Mouse (Mus musculus) embryonic facial prominence, embryonic 12.5 days (tissue): ENCODE measurements around the gene Maml2. TPM values are rescaled to one million over a fixed set of nuclear protein-coding genes. Genes with fewer than 3 reads are reported as not detected.

ENCODE experiments used
- ATAC-seq: fragments of 200-750 bp; cut with Nextera tagmentation; 2 replicates; pipeline ENCODE4 v1.8.0; 2017; ENCODE audit not compliant: insufficient number of reproducible peaks, insufficient read depth, low FRiP score, low TSS enrichment
- H3K27ac ChIP-seq: fragments of 300-500 bp; sonication (generic); 2 replicates; pipeline ENCODE4 v1.5.1; 2016; ENCODE audit warnings: mild to moderate bottlenecking
- H3K27me3 ChIP-seq: fragments of 300-500 bp; sonication (generic); 2 replicates; pipeline ENCODE4 v1.6.1; 2016; ENCODE audit warnings: mild to moderate bottlenecking, moderate library complexity
- H3K36me3 ChIP-seq: fragments of 300-500 bp; sonication (generic); 2 replicates; pipeline ENCODE4 v1.6.1; 2016; ENCODE audit warnings: mild to moderate bottlenecking
- H3K4me1 ChIP-seq: fragments of 300-500 bp; sonication (generic); 2 replicates; pipeline ENCODE4 v1.6.1; 2016
- H3K4me2 ChIP-seq: fragments of 300-500 bp; sonication (generic); replicated peaks from 2 replicates; pipeline ENCODE4 v1.6.1; 2016; ENCODE audit warnings: mild to moderate bottlenecking, moderate library complexity
- H3K4me3 ChIP-seq: fragments of 300-500 bp; sonication (generic); 2 replicates; pipeline ENCODE4 v1.5.1; 2016; ENCODE audit warnings: mild to moderate bottlenecking
- H3K9ac ChIP-seq: fragments of 300-500 bp; sonication (generic); 2 replicates; pipeline ENCODE4 v1.6.1; 2016; ENCODE audit warnings: mild to moderate bottlenecking, moderate library complexity
- H3K9me3 ChIP-seq: fragments of 300-500 bp; sonication (generic); 2 replicates; pipeline ENCODE4 v1.6.1; 2016; ENCODE audit warnings: mild to moderate bottlenecking, moderate library complexity
- WGBS: fragments of 180-500 bp; shearing (Covaris S2); methylation state at CpG from one replicate; pipeline ENCODE4 v1.1.7; 2016; 5-methylcytosine and 5-hydroxymethylcytosine counted together
- polyA plus RNA-seq: library from polyadenylated mRNA; unstranded; fragments of >200 nt; fragmentation: Nextera tagmentation; extraction: Ambion mirVana; gene quantifications from 2 replicates; pipeline ENCODE4 v1.2.1, GENCODE M21; 2016

The Maml2 gene
- polyA plus RNA-seq, 1 experiment from 2014 or later = 13.6 TPM

GRCm38 (mm10) chr9:13479275-13479674 is 181.5 kb downstream of the Maml2 start:
- no peak for ATAC-seq
- Histone ChIP-seq H3K4me1 (peaks cover 28% of the 10 kb centered on the region), H3K36me3 (no peaks in the 10 kb centered on the region), H3K4me3 (no peak overlapping the region), H3K9ac (no peak overlapping the region), H3K27ac (0 out of 2 replicates have a peak overlapping the region, but pooled peaks have one; percentile 2), H3K4me2 (no peak overlapping the region), H3K27me3 (no peaks in the 10 kb centered on the region), H3K9me3 (no peaks in the 10 kb centered on the region)
- 12% methylated on average over 4 of the region's 4 CpGs for WGBS

- no peaks in the 10 kb centered on the region for H3K36me3 ChIP-seq
- H3K9me3 ChIP-seq = no peaks in the 10 kb centered on the region
- H3K4me3 ChIP-seq = no peak overlapping the region
- H3K9ac ChIP-seq = peak overlapping the region; percentile 12; the same call in 1 of the 2 replicates
- H3K4me2 ChIP-seq = no peak overlapping the region
- 56% methylated on average over 5 of the region's 5 CpGs for WGBS
- peak; percentile 54; the same call in 1 of the 2 replicates for ATAC-seq
- H3K27ac ChIP-seq = peak overlapping the region; percentile 61; the same call in 1 of the 2 replicates
- no peaks in the 10 kb centered on the region for H3K27me3 ChIP-seq
- H3K4me1 ChIP-seq = peaks cover 25% of the 10 kb centered on the region
Observed at GRCm38 (mm10) chr9:13483199-13484068, 185.7 kb downstream of the Maml2 start.

DNA sequence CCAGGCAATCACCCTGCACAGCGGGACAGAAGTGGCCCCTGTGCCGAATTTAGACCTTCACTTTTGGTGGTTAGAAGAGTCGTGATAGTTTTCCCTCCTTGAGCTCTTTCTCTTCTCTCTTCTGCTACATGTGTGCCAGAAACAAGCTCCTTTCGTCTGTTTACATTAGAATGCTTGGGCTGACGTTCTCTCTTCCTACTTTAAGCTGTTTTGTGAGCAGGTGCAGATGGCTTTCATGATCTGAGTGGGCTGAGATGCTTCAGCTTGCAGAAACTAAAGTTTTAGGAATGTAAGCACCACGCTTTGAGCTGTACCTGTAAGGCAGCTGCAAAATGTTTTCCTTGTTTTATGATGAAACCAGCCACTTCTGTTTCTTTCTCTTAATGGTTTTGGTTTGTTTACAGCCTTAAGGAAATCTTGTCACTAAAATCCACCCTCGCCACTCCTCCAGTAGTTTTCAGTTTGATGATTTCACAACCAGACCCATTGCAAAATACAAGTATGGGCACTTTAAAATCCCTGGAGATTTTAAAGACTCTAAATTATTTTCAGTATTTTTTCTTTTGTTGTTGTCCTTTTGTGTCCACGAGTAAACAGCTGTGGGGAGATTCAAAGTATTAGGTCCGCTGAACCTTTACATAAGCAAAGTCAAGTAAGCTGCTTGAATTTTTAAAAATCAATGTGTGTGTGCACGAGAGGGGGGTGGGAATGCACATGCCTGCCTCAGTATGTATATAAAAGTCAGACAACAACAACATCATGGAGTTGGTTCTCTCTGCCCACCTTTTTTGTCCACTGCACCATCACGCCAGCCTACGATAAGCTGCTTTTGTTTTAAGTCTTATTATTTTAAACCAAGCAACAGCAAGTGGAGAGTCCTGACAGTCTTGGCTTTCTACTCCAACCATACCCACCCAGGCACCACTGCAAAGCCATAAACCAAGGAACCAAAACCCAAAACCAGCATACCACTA is 186.8 kb downstream of the Maml2 start:
- Histone ChIP-seq H3K27ac (no peak overlapping the region; the same call in 1 of the 2 replicates), H3K36me3 (no peaks in the 10 kb centered on the region), H3K9me3 (no peaks in the 10 kb centered on the region), H3K4me3 (no peak overlapping the region), H3K4me1 (peaks cover 19% of the 10 kb centered on the region), H3K27me3 (no peaks in the 10 kb centered on the region), H3K4me2 (no peak overlapping the region), H3K9ac (no peak overlapping the region)
- no peak for ATAC-seq
- 59% methylated on average over 12 of the region's 12 CpGs for WGBS

DNA sequence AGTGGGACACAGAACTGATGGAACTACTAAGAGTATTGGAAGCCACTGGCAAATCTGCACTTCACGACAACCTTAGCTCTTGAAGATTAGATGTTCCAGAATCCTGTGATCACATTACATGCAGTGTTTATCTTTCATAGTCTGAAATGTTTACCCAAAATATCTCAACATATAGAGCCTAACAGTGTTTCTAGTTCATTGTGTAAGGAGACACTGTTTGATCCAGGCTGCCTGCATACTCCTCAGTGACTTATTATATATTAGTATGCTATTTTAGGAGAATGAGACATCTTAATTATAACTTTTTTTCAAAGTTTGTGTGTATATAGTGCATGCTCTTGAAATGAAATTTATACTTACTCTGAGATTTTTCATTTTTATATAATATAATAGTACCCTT is 188.2 kb downstream of the Maml2 start:
- Histone ChIP-seq H3K4me3 (no peak overlapping the region), H3K27ac (no peak overlapping the region), H3K27me3 (no peaks in the 10 kb centered on the region), H3K36me3 (no peaks in the 10 kb centered on the region), H3K9me3 (no peaks in the 10 kb centered on the region), H3K4me2 (no peak overlapping the region), H3K9ac (no peak overlapping the region), H3K4me1 (peaks cover 19% of the 10 kb centered on the region)
- WGBS = 49% methylated on average over 1 of the region's 1 CpGs
- no peak for ATAC-seq

DNA sequence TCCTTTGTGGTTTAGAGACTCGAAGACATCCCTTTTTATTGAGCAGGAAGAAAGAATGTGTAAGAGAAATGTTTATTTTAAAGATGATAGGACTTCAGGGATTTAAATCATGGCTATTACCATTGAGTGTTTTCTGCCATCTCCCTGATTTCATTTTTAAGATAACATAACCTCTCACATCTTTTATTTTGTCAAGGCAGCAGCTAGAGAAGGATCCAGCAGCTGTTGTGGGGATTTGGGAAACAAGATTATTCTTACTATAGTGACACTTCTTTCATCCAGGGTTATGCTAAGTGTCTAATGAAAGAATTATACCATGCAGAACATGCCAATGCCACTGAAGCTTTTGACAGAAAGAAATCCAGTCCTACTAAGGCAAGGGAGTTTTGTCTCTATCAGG is 193.3 kb downstream of the Maml2 start:
- Histone ChIP-seq H3K36me3 (no peaks in the 10 kb centered on the region), H3K27ac (no peak overlapping the region), H3K9me3 (no peaks in the 10 kb centered on the region), H3K9ac (no peak overlapping the region), H3K4me1 (no peaks in the 10 kb centered on the region; the same call in none of the 2 replicates), H3K4me3 (no peak overlapping the region), H3K27me3 (no peaks in the 10 kb centered on the region), H3K4me2 (no peak overlapping the region)
- WGBS = 59% methylated on average over 1 of the region's 1 CpGs
- no peak for ATAC-seq

- Histone ChIP-seq H3K27me3 (no peaks in the 10 kb centered on the region), H3K4me2 (no peak overlapping the region), H3K9me3 (no peaks in the 10 kb centered on the region), H3K36me3 (no peaks in the 10 kb centered on the region), H3K9ac (no peak overlapping the region), H3K4me3 (no peak overlapping the region), H3K4me1 (peaks cover 3% of the 10 kb centered on the region), H3K27ac (no peak overlapping the region)
- ATAC-seq = no peak
- 76% methylated on average over 9 of the region's 9 CpGs for WGBS
Observed at GRCm38 (mm10) chr9:13491854-13492620, 194.3 kb downstream of the Maml2 start.

DNA sequence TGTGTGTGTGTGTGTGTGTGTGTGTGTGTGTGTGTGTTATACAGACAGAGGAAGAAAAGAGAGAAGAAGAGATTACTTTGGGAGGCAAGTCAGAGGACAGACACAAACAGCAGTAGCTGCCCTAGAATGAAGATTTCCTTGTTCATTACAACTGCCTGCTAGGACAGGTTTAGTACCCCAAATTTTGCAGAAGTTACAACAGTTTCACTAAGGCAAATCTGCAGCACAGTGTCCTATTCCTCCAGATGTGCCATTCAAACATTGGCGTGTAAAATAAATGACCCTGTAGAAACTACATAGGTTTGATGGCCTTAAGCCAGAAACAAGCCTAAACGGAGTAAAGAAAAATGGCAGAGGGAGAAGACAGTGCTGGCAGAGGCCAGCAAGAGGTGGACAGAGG is 195.1 kb downstream of the Maml2 start:
- WGBS = 84% methylated on average over 2 of the region's 2 CpGs
- Histone ChIP-seq H3K27ac (no peak overlapping the region), H3K9ac (no peak overlapping the region), H3K4me2 (no peak overlapping the region), H3K9me3 (no peaks in the 10 kb centered on the region), H3K36me3 (no peaks in the 10 kb centered on the region), H3K4me3 (no peak overlapping the region), H3K4me1 (peaks cover 7% of the 10 kb centered on the region), H3K27me3 (no peaks in the 10 kb centered on the region)
- ATAC-seq = no peak

DNA sequence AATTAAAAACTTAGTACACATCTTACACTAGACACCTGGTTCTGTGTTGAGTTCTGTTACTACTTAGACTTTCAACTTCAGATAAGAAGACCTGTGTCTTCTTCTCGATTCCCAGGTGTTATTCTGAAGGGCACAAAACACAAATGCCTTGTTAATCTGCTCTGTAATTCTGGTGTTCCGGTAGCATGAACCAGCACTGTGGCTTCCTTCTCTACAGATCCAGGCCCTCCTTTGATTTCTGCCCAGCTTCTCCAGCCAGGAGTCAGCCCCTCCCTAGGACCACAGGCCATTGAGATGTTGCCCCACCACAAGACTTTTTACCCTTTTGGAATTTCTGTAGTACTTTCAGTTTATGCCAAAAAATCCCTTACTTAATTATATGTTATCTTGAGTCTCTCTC is 196.0 kb downstream of the Maml2 start:
- no peak overlapping the region for H3K4me3 ChIP-seq
- peaks cover 12% of the 10 kb centered on the region for H3K4me1 ChIP-seq
- no peaks in the 10 kb centered on the region for H3K27me3 ChIP-seq
- 83% methylated on average over 2 of the region's 2 CpGs for WGBS
- no peak for ATAC-seq
- no peak overlapping the region for H3K9ac ChIP-seq
- H3K27ac ChIP-seq = no peak overlapping the region
- no peak overlapping the region for H3K4me2 ChIP-seq
- no peaks in the 10 kb centered on the region for H3K9me3 ChIP-seq
- H3K36me3 ChIP-seq = no peaks in the 10 kb centered on the region

- no peak for ATAC-seq
- Histone ChIP-seq H3K9ac (no peak overlapping the region), H3K4me1 (peaks cover 12% of the 10 kb centered on the region), H3K4me3 (no peak overlapping the region), H3K36me3 (no peaks in the 10 kb centered on the region), H3K4me2 (no peak overlapping the region), H3K9me3 (no peaks in the 10 kb centered on the region), H3K27ac (no peak overlapping the region), H3K27me3 (no peaks in the 10 kb centered on the region)
Observed at GRCm38 (mm10) chr9:13495530-13495929, 197.8 kb downstream of the Maml2 start.

- Histone ChIP-seq H3K27me3 (no peaks in the 10 kb centered on the region), H3K9ac (no peak overlapping the region), H3K4me3 (no peak overlapping the region), H3K27ac (no peak overlapping the region), H3K4me2 (no peak overlapping the region), H3K9me3 (no peaks in the 10 kb centered on the region), H3K36me3 (no peaks in the 10 kb centered on the region), H3K4me1 (peaks cover 12% of the 10 kb centered on the region)
- ATAC-seq = no peak
- 68% methylated on average over 3 of the region's 3 CpGs for WGBS
Observed at GRCm38 (mm10) chr9:13497016-13497415, 199.3 kb downstream of the Maml2 start.

GRCm38 (mm10) chr9:13497690-13498333 is 200.1 kb downstream of the Maml2 start:
- no peaks in the 10 kb centered on the region for H3K9me3 ChIP-seq
- WGBS = 63% methylated on average over 7 of the region's 7 CpGs
- no peak overlapping the region for H3K9ac ChIP-seq
- no peak overlapping the region for H3K27ac ChIP-seq
- no peak overlapping the region for H3K4me2 ChIP-seq
- peaks cover 12% of the 10 kb centered on the region for H3K4me1 ChIP-seq
- no peaks in the 10 kb centered on the region for H3K27me3 ChIP-seq
- no peak overlapping the region for H3K4me3 ChIP-seq
- no peaks in the 10 kb centered on the region for H3K36me3 ChIP-seq
- peak; percentile 47; the same call in 1 of the 2 replicates for ATAC-seq
